Mouse (Mus musculus) bone marrow macrophage, adult 2 months (primary cell): ENCODE results near the gene Tnik.

Experiments used
- CTCF ChIP-seq: IDR thresholded peaks from 2 replicates; pipeline ENCODE4 v1.5.1; 2012; ENCODE audit warnings: low read depth, mild to moderate bottlenecking, low read length, moderate library complexity
- POLR2A ChIP-seq: IDR thresholded peaks from 2 replicates; pipeline ENCODE4 v1.6.1; 2012; ENCODE audit warnings: mild to moderate bottlenecking, low read depth, low read length, borderline replicate concordance

DNA sequence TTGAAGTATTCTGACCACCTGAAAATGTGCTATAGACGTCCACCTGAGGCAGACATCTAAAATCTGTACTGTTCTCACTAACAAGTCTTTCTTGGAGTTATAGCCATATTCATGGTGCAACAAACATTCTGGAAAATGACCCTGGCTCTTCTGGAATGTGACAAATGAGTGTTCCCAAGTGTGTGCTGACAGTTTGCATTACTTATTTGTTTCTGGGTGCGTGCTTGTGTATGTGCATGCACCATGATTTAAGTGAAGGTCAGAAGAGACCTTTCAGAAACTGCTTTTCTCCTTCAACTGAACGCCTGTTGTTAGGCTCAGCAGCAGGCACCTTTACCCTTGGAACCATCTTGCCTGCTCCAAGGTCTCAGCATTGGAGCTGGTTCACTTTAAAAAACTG, 43.8 kb downstream of the Tnik start:
- TF ChIP-seq POLR2A = no peak
- TF ChIP-seq CTCF = no peak
